Comparison of ENCODE assay signal across 8 mouse cellular contexts in the genomic region with DNA sequence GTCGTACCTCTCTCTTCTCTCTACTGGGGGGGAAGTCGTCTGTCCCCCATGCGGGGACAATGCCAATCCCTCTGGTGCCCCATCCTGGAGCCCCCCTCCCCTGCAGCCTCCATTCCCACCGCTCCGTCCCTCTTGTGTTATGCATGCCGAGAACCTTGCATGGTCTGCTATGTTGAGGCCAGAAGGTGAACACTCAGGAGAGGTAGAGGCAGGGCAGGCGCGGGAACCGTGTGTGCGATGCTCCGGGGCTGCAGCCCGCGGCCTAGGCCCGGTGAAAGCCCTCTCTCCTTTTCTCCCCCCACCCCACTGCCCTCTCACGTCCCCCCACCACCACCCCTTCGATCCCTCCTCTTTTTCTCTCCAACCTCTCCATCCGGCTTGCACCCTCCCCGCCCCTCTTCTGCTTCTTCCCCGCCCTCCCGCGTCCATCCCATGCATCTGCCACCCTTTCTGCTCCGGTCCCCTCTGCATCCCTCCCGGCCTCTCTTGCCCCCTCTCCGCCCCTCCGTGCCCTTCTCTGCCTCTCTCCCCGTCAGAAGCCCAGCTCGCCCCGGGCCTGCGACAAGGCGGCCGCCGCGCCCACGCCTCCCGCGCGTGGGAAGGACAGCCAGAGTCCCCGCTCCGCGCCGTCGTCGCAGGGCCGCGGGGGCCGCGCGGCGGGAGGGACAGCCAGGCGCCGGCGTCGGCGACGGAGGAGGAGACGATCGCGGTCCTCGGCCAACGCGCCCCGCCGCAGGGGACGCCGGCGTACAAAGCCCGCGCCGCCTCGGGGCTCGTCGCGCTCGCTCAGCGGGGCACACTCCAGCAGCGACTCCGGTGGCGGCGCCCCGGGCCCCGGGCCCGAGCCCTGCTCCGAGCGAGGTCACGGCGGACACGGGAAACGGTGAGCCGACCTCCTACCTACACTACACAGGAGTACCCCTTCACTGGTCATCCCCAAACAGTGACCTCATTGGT. TPM values are rescaled to one million over a fixed set of nuclear protein-coding genes. Genes with fewer than 3 reads are reported as not detected.
DNase-seq lines count a peak whose midpoint lies in the region; ATAC-seq and TF ChIP-seq lines count a peak whose summit lies in the region.

No protein-coding gene starts in this region.

- no peak for TF ChIP-seq POLR2A in cortical plate, adult 2 months (IDR thresholded peaks at IDR 0.05; ENCODE audit: extremely low read depth, insufficient read depth, low read length)
- TF ChIP-seq POLR2A in olfactory bulb, adult 2 months (IDR thresholded peaks at IDR 0.05; ENCODE audit: insufficient read depth, low read depth, low read length), result 0 out of 2 replicates have a peak, but pooled peaks have one; percentile 31

- no peak for TF ChIP-seq CTCF in cortical plate, adult 2 months (IDR thresholded peaks at IDR 0.05; ENCODE audit: extremely low read depth, insufficient read depth, low read length)
- TF ChIP-seq CTCF in olfactory bulb, adult 2 months (IDR thresholded peaks at IDR 0.05; ENCODE audit: insufficient read depth, low read depth, low read length), result no peak

- peak overlapping the region; percentile 86 for H3K27ac ChIP-seq in cortical plate, adult 2 months (ENCODE audit: insufficient read depth, low read length)
- H3K27ac ChIP-seq in forebrain, embryonic 14.5 days (ENCODE audit: low read depth, low read length), result no peak overlapping the region
- H3K27ac ChIP-seq in limb, embryonic 11.5 days (replicated peaks; ENCODE audit: low read depth, low read length), result no peak overlapping the region
- H3K27ac ChIP-seq in olfactory bulb, adult 2 months (ENCODE audit: insufficient read depth, low read depth, low read length), result peak overlapping the region; percentile 66

- H3K36me3 ChIP-seq in forebrain, embryonic 14.5 days (ENCODE audit: control insufficient read depth, insufficient read depth, low read length), result no peaks in the 10 kb centered on the region; the same call in 1 of the 2 replicates
- H3K36me3 ChIP-seq in limb, embryonic 11.5 days (ENCODE audit: control insufficient read depth, insufficient read depth, low read length), result no peaks in the 10 kb centered on the region

- H3K4me2 ChIP-seq in forebrain, embryonic 14.5 days (ENCODE audit: low read length), result peak overlapping the region; percentile 87
- H3K4me2 ChIP-seq in limb, embryonic 11.5 days (ENCODE audit: low read depth, severe bottlenecking), result peak overlapping the region; percentile 81

- peak; percentile 45 for ATAC-seq in forebrain, embryonic 14.5 days
- ATAC-seq in limb, embryonic 11.5 days (ENCODE audit: insufficient number of reproducible peaks, low FRiP score, low TSS enrichment, low read depth), result no peak

- peak overlapping the region; percentile 51 for H3K4me3 ChIP-seq in cortical plate, adult 2 months (ENCODE audit: insufficient read depth, low read length)
- H3K4me3 ChIP-seq in forebrain, embryonic 14.5 days (ENCODE audit: low read depth, low read length), result peak overlapping the region; percentile 42
- peak overlapping the region; percentile 31 for H3K4me3 ChIP-seq in limb, embryonic 11.5 days (ENCODE audit: low read depth, low read length)
- peak overlapping the region; percentile 54 for H3K4me3 ChIP-seq in olfactory bulb, adult 2 months (ENCODE audit: insufficient read depth, low read depth, low read length)

- peak; percentile 42 for DNase-seq in layer of hippocampus, adult 9-11 months
- no peak for DNase-seq in layer of hippocampus, postnatal 25 days (ENCODE audit: extremely low spot score in 1 of 2, low spot score in 1 of 2)
- peak; percentile 41 for DNase-seq in forebrain, embryonic 14.5 days (ENCODE audit: low spot score)
- DNase-seq in limb, embryonic 11.5 days (ENCODE audit: low spot score), result no peak
- no peak for DNase-seq in spleen, adult 12 weeks (ENCODE audit: low spot score)
- DNase-seq in cerebellum, adult 9-10 months, result no peak

- H3K9ac ChIP-seq in forebrain, embryonic 14.5 days (ENCODE audit: low read length), result peak overlapping the region; percentile 71
- 0 out of 2 replicates have a peak overlapping the region, but pooled peaks have one; percentile 40 for H3K9ac ChIP-seq in limb, embryonic 11.5 days (ENCODE audit: low read length)

- no peaks in the 10 kb centered on the region for H3K9me3 ChIP-seq in forebrain, embryonic 14.5 days (replicated peaks; ENCODE audit: control insufficient read depth, low read length)
- no peaks in the 10 kb centered on the region; the same call in 1 of the 2 replicates for H3K9me3 ChIP-seq in limb, embryonic 11.5 days (ENCODE audit: control insufficient read depth, low read length)

- peaks cover 42% of the 10 kb centered on the region for H3K27me3 ChIP-seq in forebrain, embryonic 14.5 days (replicated peaks; ENCODE audit: control insufficient read depth, insufficient read depth, low read length)
- peaks cover 46% of the 10 kb centered on the region for H3K27me3 ChIP-seq in limb, embryonic 11.5 days (ENCODE audit: control insufficient read depth, insufficient read depth, low read length)

- no peaks in the 10 kb centered on the region for H3K4me1 ChIP-seq in cortical plate, adult 2 months (ENCODE audit: control insufficient read depth, insufficient read depth, low read length)
- H3K4me1 ChIP-seq in forebrain, embryonic 14.5 days (ENCODE audit: control insufficient read depth, insufficient read depth, low read length), result peaks cover 2% of the 10 kb centered on the region; the same call in 1 of the 2 replicates
- no peaks in the 10 kb centered on the region for H3K4me1 ChIP-seq in limb, embryonic 11.5 days (ENCODE audit: control insufficient read depth, insufficient read depth, low read length)
- peaks cover 18% of the 10 kb centered on the region for H3K4me1 ChIP-seq in olfactory bulb, adult 2 months (ENCODE audit: control insufficient read depth, insufficient read depth, low read length)

- WGBS in forebrain, embryonic 14.5 days, result 3% methylated on average over 60 of the region's 89 CpGs
- under 1% methylated on average over 85 of the region's 89 CpGs for WGBS in limb, embryonic 11.5 days
- 5% methylated on average over 84 of the region's 89 CpGs for WGBS in olfactory bulb, adult 2 months

RNA-seq across cellular contexts. Expression of gene Hspb1, which starts 19.8 kb away (rescaled TPM):
- total RNA-seq in layer of hippocampus, postnatal 25 days (2021), result 10 to 100 TPM in 1 of 2 experiments, 1 to 10 TPM in 1; 7.7 to 14.4 TPM
- 27.6 and 27.8 TPM in 2 replicates for polyA plus RNA-seq in cortical plate, adult 2 months (2012; rRNA removed)
- polyA plus RNA-seq in forebrain, embryonic 14.5 days (2014; fragmentation: Nextera tagmentation; extraction: Ambion mirVana), result 6.6 and 8.1 TPM in 2 replicates
- polyA plus RNA-seq in limb, embryonic 11.5 days (2014; fragmentation: Nextera tagmentation; extraction: Ambion mirVana), result 30.7 and 35.4 TPM in 2 replicates
- polyA plus RNA-seq in olfactory bulb, adult 2 months (2012; ENCODE audit: insufficient read depth, insufficient read length, low replicate concordance, missing spikeins), result not detected in 2 replicates

Comparison
In these comparisons a context has a peak if more than half of its experiments do, and no peak if none do; other contexts are left out.
1. DNase-seq: peak in layer of hippocampus, adult 9-11 months (single experiment) and forebrain, embryonic 14.5 days (single experiment); none in layer of hippocampus, postnatal 25 days (0 of 2), limb, embryonic 11.5 days (single experiment), spleen, adult 12 weeks (single experiment) and cerebellum, adult 9-10 months (single experiment).
2. H3K27ac ChIP-seq: peak in cortical plate, adult 2 months (single experiment) and olfactory bulb, adult 2 months (single experiment); none in forebrain, embryonic 14.5 days (single experiment) and limb, embryonic 11.5 days (single experiment).
3. Peak in every context shown above with its lines, with median percentiles within 50 percentile points of each other: H3K4me3 ChIP-seq.